Mouse (Mus musculus) lung, postnatal 0 days (tissue): ENCODE measurements around the gene Ghitm.

Source experiments
- CTCF ChIP-seq: IDR thresholded peaks from 2 replicates; pipeline ENCODE4 v1.5.1; 2016; ENCODE audit warnings: antibody characterized with exemption, mild to moderate bottlenecking
- EP300 ChIP-seq: IDR thresholded peaks from 2 replicates; pipeline ENCODE4 v1.6.1; 2016; ENCODE audit warnings: antibody characterized with exemption, mild to moderate bottlenecking, control low read depth

DNA sequence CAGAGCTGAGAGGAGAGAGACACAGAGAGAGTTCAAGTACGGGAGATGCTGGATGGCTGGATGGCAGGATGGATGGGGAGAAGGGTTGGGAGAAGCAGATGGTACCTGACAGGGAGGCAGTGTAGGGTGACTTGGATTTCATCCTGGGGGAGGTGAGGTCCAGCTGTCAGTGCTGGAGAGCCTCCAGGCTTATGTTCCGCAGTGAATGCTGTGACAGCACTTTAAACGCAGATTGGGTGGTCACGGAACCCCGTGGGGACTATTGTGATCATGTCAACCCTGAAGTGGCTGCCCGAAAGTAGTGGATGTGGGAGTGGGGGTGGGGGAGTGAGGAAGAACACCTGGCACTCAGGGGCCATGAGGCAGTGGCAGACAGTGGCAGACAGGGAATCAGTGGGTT is 40.6 kb downstream of the Ghitm start:
- TF ChIP-seq CTCF (no peak), EP300 (no peak)
